Mouse (Mus musculus) G1E (cell line): ENCODE measurements at regions not wholly inside any gene's neighbourhood (a gene's known extent, or its start where the extent isn't known, plus 50 kb on each side); places are given as distances from the start of the nearest gene placed in this dataset.

Experiments
- CTCF ChIP-seq: IDR thresholded peaks from 2 replicates; pipeline ENCODE4 v1.5.1; 2012; ENCODE audit warnings: low read depth, low read length, inconsistent platforms, mixed read lengths
- GATA1 ChIP-seq: IDR thresholded peaks from 2 replicates; pipeline ENCODE4 v1.6.1; 2012; ENCODE audit warnings: borderline replicate concordance, low read length, inconsistent platforms, mixed read lengths
- TAL1 ChIP-seq: conservative IDR thresholded peaks from 2 replicates; pipeline ENCODE4 v1.6.1; 2012; ENCODE audit warnings: low read depth, low read length, inconsistent platforms, mixed read lengths

DNA sequence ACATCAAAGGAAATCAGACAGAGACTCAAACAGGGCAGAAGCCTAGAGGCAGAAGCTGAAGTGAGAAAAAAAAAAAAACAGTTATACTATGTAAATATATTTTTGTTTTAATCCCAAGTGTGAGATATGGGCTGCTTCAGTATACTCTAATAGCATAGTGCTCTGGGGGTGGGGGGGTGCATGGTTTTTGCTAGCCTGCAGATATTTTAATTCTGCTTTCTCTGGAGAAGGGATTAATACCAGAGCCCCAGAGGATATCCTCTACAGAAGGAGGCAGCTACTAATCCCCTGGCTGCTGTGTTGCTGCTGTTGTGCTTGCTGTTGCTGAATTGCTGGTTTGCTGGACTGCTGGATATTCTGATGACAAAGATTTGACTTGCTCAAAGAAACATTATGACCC, 367.8 kb downstream of the Nova1 start:
- no peak for TF ChIP-seq GATA1
- TF ChIP-seq CTCF, result no peak
- no peak for TF ChIP-seq TAL1
